Mouse (Mus musculus): ENCODE data around the gene Nr1h5. TPM values are rescaled to one million over a fixed set of nuclear protein-coding genes. Genes with fewer than 3 reads are reported as not detected.

The Nr1h5 gene
- total RNA-seq, 1 experiment = not detected

- no peak for DNase-seq (ENCODE audit: low read depth, low spot score)
- Histone ChIP-seq H3K36me3 (ENCODE audit: control insufficient read depth, insufficient read depth, low read length, poor library complexity, severe bottlenecking) (no peaks in the 10 kb centered on the region), H3K9ac (ENCODE audit: insufficient read depth, low read depth, low read length, poor library complexity, severe bottlenecking) (no peak overlapping the region), H3K4me3 (ENCODE audit: insufficient read depth in 1 of 2, low read depth in 1 of 2, low read length in 2 of 2, poor library complexity in 1 of 2, severe bottlenecking in 1 of 2) (no peak overlapping the region), H3K9me3 (ENCODE audit: control insufficient read depth, insufficient read depth, low read depth, low read length) (no peaks in the 10 kb centered on the region), H3K4me1 (ENCODE audit: control insufficient read depth in 2 of 2, insufficient read depth in 2 of 2, low read length in 2 of 2, poor library complexity in 1 of 2) (no peaks in the 10 kb centered on the region), H3K27ac (ENCODE audit: insufficient read depth, low read depth, low read length, poor library complexity, severe bottlenecking) (no peak overlapping the region)
- in situ Hi-C loops (cut with MboI; ENCODE audit: low sequenced_read_pairs in 2 of 2, unreplicated experiment in 2 of 2) = no loop called here
- no peak for TF ChIP-seq ZNF384 (IDR thresholded peaks at IDR 0.05; ENCODE audit: low read depth, low read length)
- no peak for TF ChIP-seq CHD2 (IDR thresholded peaks at IDR 0.05; ENCODE audit: low read depth, low read length)
- TF ChIP-seq HCFC1 (IDR thresholded peaks at IDR 0.05; ENCODE audit: borderline replicate concordance, insufficient read depth, low read length) = no peak
- TF ChIP-seq ZC3H11A (IDR thresholded peaks at IDR 0.05; ENCODE audit: borderline replicate concordance, low read depth, low read length) = no peak
- TF ChIP-seq MAFK (IDR thresholded peaks at IDR 0.05; ENCODE audit: insufficient read depth, low read depth, low read length) = no peak
Measured at GRCm38 (mm10) chr3:102980349-102980736, 16.4 kb upstream of the Nr1h5 start.

GRCm38 (mm10) chr3:102979550-102980348 is 15.8 kb upstream of the Nr1h5 start:
- DNase-seq (ENCODE audit: low read depth, low spot score) = no peak

GRCm38 (mm10) chr3:102976906-102977305 is 13.0 kb upstream of the Nr1h5 start:
- H3K9me3 ChIP-seq (ENCODE audit: control insufficient read depth, insufficient read depth, low read depth, low read length) = no peaks in the 10 kb centered on the region
- TF ChIP-seq ZNF384 (IDR thresholded peaks at IDR 0.05; ENCODE audit: low read depth, low read length) (no peak), CHD2 (IDR thresholded peaks at IDR 0.05; ENCODE audit: low read depth, low read length) (no peak), ZC3H11A (IDR thresholded peaks at IDR 0.05; ENCODE audit: borderline replicate concordance, low read depth, low read length) (no peak), HCFC1 (IDR thresholded peaks at IDR 0.05; ENCODE audit: borderline replicate concordance, insufficient read depth, low read length) (no peak), MAFK (IDR thresholded peaks at IDR 0.05; ENCODE audit: insufficient read depth, low read depth, low read length) (no peak)
- H3K9ac ChIP-seq (ENCODE audit: insufficient read depth, low read depth, low read length, poor library complexity, severe bottlenecking) = no peak overlapping the region
- in situ Hi-C loops (cut with MboI; ENCODE audit: low sequenced_read_pairs in 2 of 2, unreplicated experiment in 2 of 2) = no loop called here
- DNase-seq (ENCODE audit: low read depth, low spot score) = no peak
- no peak overlapping the region for H3K27ac ChIP-seq (ENCODE audit: insufficient read depth, low read depth, low read length, poor library complexity, severe bottlenecking)
- H3K4me3 ChIP-seq (ENCODE audit: insufficient read depth in 1 of 2, low read depth in 1 of 2, low read length in 2 of 2, poor library complexity in 1 of 2, severe bottlenecking in 1 of 2) = no peak overlapping the region
- H3K36me3 ChIP-seq (ENCODE audit: control insufficient read depth, insufficient read depth, low read length, poor library complexity, severe bottlenecking) = no peaks in the 10 kb centered on the region
- no peaks in the 10 kb centered on the region for H3K4me1 ChIP-seq (ENCODE audit: control insufficient read depth in 2 of 2, insufficient read depth in 2 of 2, low read length in 2 of 2, poor library complexity in 1 of 2)

More at GRCm38 (mm10) chr3:102979550-102980348, 15.8 kb upstream of the Nr1h5 start:
- in situ Hi-C loops (cut with MboI; ENCODE audit: low sequenced_read_pairs in 2 of 2, unreplicated experiment in 2 of 2) = no loop called here
- no peak overlapping the region for H3K27ac ChIP-seq (ENCODE audit: insufficient read depth, low read depth, low read length, poor library complexity, severe bottlenecking)
- H3K4me3 ChIP-seq (ENCODE audit: insufficient read depth in 1 of 2, low read depth in 1 of 2, low read length in 2 of 2, poor library complexity in 1 of 2, severe bottlenecking in 1 of 2) = no peak overlapping the region
- no peaks in the 10 kb centered on the region for H3K9me3 ChIP-seq (ENCODE audit: control insufficient read depth, insufficient read depth, low read depth, low read length)
- no peaks in the 10 kb centered on the region for H3K36me3 ChIP-seq (ENCODE audit: control insufficient read depth, insufficient read depth, low read length, poor library complexity, severe bottlenecking)
- TF ChIP-seq CHD2 (IDR thresholded peaks at IDR 0.05; ENCODE audit: low read depth, low read length) (no peak), ZC3H11A (IDR thresholded peaks at IDR 0.05; ENCODE audit: borderline replicate concordance, low read depth, low read length) (0 out of 2 replicates have a peak, but pooled peaks have one; percentile 2)
- no peak overlapping the region for H3K9ac ChIP-seq (ENCODE audit: insufficient read depth, low read depth, low read length, poor library complexity, severe bottlenecking)
- H3K4me1 ChIP-seq (ENCODE audit: control insufficient read depth in 2 of 2, insufficient read depth in 2 of 2, low read length in 2 of 2, poor library complexity in 1 of 2) = no peaks in the 10 kb centered on the region

GRCm38 (mm10) chr3:102970508-102970907 is 6.6 kb upstream of the Nr1h5 start:
- no peak for DNase-seq (ENCODE audit: low read depth, low spot score)
- in situ Hi-C loops (cut with MboI; ENCODE audit: low sequenced_read_pairs in 2 of 2, unreplicated experiment in 2 of 2) = no loop called here
- no peak overlapping the region for H3K9ac ChIP-seq (ENCODE audit: insufficient read depth, low read depth, low read length, poor library complexity, severe bottlenecking)

More at GRCm38 (mm10) chr3:102970508-102970907, 6.6 kb upstream of the Nr1h5 start:
- Histone ChIP-seq H3K4me3 (ENCODE audit: insufficient read depth in 1 of 2, low read depth in 1 of 2, low read length in 2 of 2, poor library complexity in 1 of 2, severe bottlenecking in 1 of 2) (no peak overlapping the region), H3K27ac (ENCODE audit: insufficient read depth, low read depth, low read length, poor library complexity, severe bottlenecking) (no peak overlapping the region), H3K36me3 (ENCODE audit: control insufficient read depth, insufficient read depth, low read length, poor library complexity, severe bottlenecking) (no peaks in the 10 kb centered on the region), H3K9me3 (ENCODE audit: control insufficient read depth, insufficient read depth, low read depth, low read length) (no peaks in the 10 kb centered on the region), H3K4me1 (ENCODE audit: control insufficient read depth in 2 of 2, insufficient read depth in 2 of 2, low read length in 2 of 2, poor library complexity in 1 of 2) (peaks cover 0 to 2% of the 10 kb centered on the region in 2 experiments; a peak in 1 of 4 replicates)
- TF ChIP-seq MAFK (IDR thresholded peaks at IDR 0.05; ENCODE audit: insufficient read depth, low read depth, low read length) (no peak), CHD2 (IDR thresholded peaks at IDR 0.05; ENCODE audit: low read depth, low read length) (no peak), ZC3H11A (IDR thresholded peaks at IDR 0.05; ENCODE audit: borderline replicate concordance, low read depth, low read length) (no peak), HCFC1 (IDR thresholded peaks at IDR 0.05; ENCODE audit: borderline replicate concordance, insufficient read depth, low read length) (no peak), ZNF384 (IDR thresholded peaks at IDR 0.05; ENCODE audit: low read depth, low read length) (no peak)
